Mouse (Mus musculus): ENCODE results near the gene Synj1.
A peak's percentile ranks its signal among the peaks of the same experiment; 100 is the strongest.

Gene Synj1

GRCm38 (mm10) chr16:90950354-90950963, 60.6 kb downstream of the Synj1 start:
- no peak for DNase-seq (ENCODE audit: low read depth in 1 of 2, low spot score in 2 of 2)

- no peak for DNase-seq (ENCODE audit: low read depth in 1 of 2, low spot score in 2 of 2)
Observed at GRCm38 (mm10) chr16:90946977-90947376, 64.1 kb downstream of the Synj1 start.

- no peak for DNase-seq (ENCODE audit: low read depth in 1 of 2, low spot score in 2 of 2)
Observed at GRCm38 (mm10) chr16:90941246-90941645, 69.9 kb downstream of the Synj1 start.

- peak; percentile 74 to 86 for DNase-seq (ENCODE audit: low read depth in 1 of 2, low spot score in 2 of 2)
Observed at GRCm38 (mm10) chr16:90934687-90935328, 76.3 kb downstream of the Synj1 start, which contains the start of gene Cfap298. TSS of gene Cfap298 (minus strand) at chr16:90935114.

GRCm38 (mm10) chr16:90934193-90934686, 76.9 kb downstream of the Synj1 start:
- DNase-seq (ENCODE audit: low read depth in 1 of 2, low spot score in 2 of 2), result no peak

- DNase-seq (ENCODE audit: low read depth in 1 of 2, low spot score in 2 of 2), result no peak
Observed at GRCm38 (mm10) chr16:90933534-90934176, 77.5 kb downstream of the Synj1 start.

GRCm38 (mm10) chr16:90927446-90927845, 83.7 kb downstream of the Synj1 start:
- DNase-seq (ENCODE audit: low read depth in 1 of 2, low spot score in 2 of 2), result no peak

- no peak for DNase-seq (ENCODE audit: low read depth in 1 of 2, low spot score in 2 of 2)
Observed at GRCm38 (mm10) chr16:90925461-90925860, 85.6 kb downstream of the Synj1 start.

GRCm38 (mm10) chr16:90924606-90925370, 86.3 kb downstream of the Synj1 start:
- no peak for DNase-seq (ENCODE audit: low read depth in 1 of 2, low spot score in 2 of 2)

- no peak for DNase-seq (ENCODE audit: low read depth in 1 of 2, low spot score in 2 of 2)
Observed at GRCm38 (mm10) chr16:90921471-90922159, 89.5 kb downstream of the Synj1 start.

GRCm38 (mm10) chr16:90917156-90917555, 94.0 kb downstream of the Synj1 start:
- no peak for DNase-seq (ENCODE audit: low read depth in 1 of 2, low spot score in 2 of 2)

- DNase-seq (ENCODE audit: low read depth in 1 of 2, low spot score in 2 of 2), result no peak
Observed at GRCm38 (mm10) chr16:90916040-90916481, 95.0 kb downstream of the Synj1 start.

GRCm38 (mm10) chr16:90911766-90912165, 99.3 kb downstream of the Synj1 start:
- no peak for DNase-seq (ENCODE audit: low read depth in 1 of 2, low spot score in 2 of 2)

- no peak for DNase-seq (ENCODE audit: low read depth in 1 of 2, low spot score in 2 of 2)
Observed at GRCm38 (mm10) chr16:90910855-90911533, 100.1 kb downstream of the Synj1 start.

GRCm38 (mm10) chr16:90907250-90907649, 103.9 kb downstream of the Synj1 start:
- DNase-seq (ENCODE audit: low read depth in 1 of 2, low spot score in 2 of 2), result no peak

- no peak for DNase-seq (ENCODE audit: low read depth in 1 of 2, low spot score in 2 of 2)
Observed at GRCm38 (mm10) chr16:90903300-90903699, 107.8 kb downstream of the Synj1 start.

- no peak for DNase-seq (ENCODE audit: low read depth in 1 of 2, low spot score in 2 of 2)
Observed at GRCm38 (mm10) chr16:90901364-90901763, 109.7 kb downstream of the Synj1 start.

GRCm38 (mm10) chr16:90899498-90899897, 111.6 kb downstream of the Synj1 start:
- no peak for DNase-seq (ENCODE audit: low read depth in 1 of 2, low spot score in 2 of 2)

- DNase-seq (ENCODE audit: low read depth in 1 of 2, low spot score in 2 of 2), result no peak
Observed at GRCm38 (mm10) chr16:90897651-90898050, 113.5 kb downstream of the Synj1 start.

- no peak for DNase-seq (ENCODE audit: low read depth in 1 of 2, low spot score in 2 of 2)
Observed at GRCm38 (mm10) chr16:90893792-90894191, 117.3 kb downstream of the Synj1 start.

All from monocyte, adult 2 months (primary cell).